Mouse (Mus musculus): Measurements from ENCODE around the gene Adipor1. TPM values are rescaled to one million over a fixed set of nuclear protein-coding genes. Genes with fewer than 3 reads are reported as not detected.

Adipor1 gene
- polyA plus RNA-seq, 1 experiment from 2014 or later: 78.7 TPM

DNA sequence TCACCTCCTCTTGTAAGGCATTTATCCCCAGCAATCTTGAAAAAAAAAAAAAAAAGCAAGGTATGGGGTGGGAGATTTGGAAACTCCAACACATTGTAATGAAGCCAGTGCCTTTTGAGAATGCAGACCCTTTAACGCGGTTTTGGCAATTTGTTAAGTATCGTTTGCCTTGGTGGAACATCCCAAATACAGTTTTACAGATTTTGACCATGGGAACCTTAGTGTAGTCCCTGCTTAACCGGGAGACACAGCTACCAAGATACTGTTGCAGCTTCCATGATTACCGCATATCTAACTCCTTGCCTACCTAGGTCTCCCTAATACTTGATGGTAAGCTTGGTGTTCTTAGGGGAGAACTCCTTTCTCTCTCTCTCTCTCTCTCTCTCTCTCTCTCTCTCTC is 40.9 kb downstream of the Adipor1 start:
- no peaks in the 10 kb centered on the region for H3K27me3 ChIP-seq (replicated peaks; ENCODE audit: control insufficient read depth, insufficient read depth, low read length)
- H3K9ac ChIP-seq (ENCODE audit: low read depth, low read length): peak overlapping the region; percentile 98
- H3K4me2 ChIP-seq (ENCODE audit: low read depth, low read length): peak overlapping the region; percentile 75
- no peaks in the 10 kb centered on the region for H3K36me3 ChIP-seq (ENCODE audit: control insufficient read depth, insufficient read depth, low read length)
- 13% methylated on average over 5 of the region's 5 CpGs for WGBS
- H3K4me3 ChIP-seq (ENCODE audit: low read length): peak overlapping the region; percentile 99
- peaks cover 5% of the 10 kb centered on the region; the same call in 1 of the 2 replicates for H3K4me1 ChIP-seq (ENCODE audit: control insufficient read depth, insufficient read depth, low read length)
- H3K27ac ChIP-seq (ENCODE audit: low read length): no peak overlapping the region
- no peak for ATAC-seq
- H3K9me3 ChIP-seq (ENCODE audit: control insufficient read depth, low read length): no peaks in the 10 kb centered on the region

GRCm38 (mm10) chr1:134458139-134458727 is 43.1 kb downstream of the Adipor1 start:
- Histone ChIP-seq H3K27me3 (replicated peaks; ENCODE audit: control insufficient read depth, insufficient read depth, low read length) (no peaks in the 10 kb centered on the region), H3K36me3 (ENCODE audit: control insufficient read depth, insufficient read depth, low read length) (no peaks in the 10 kb centered on the region), H3K27ac (ENCODE audit: low read length) (no peak overlapping the region), H3K4me3 (ENCODE audit: low read length) (no peak overlapping the region), H3K4me2 (ENCODE audit: low read depth, low read length) (no peak overlapping the region), H3K9ac (ENCODE audit: low read depth, low read length) (no peak overlapping the region), H3K9me3 (ENCODE audit: control insufficient read depth, low read length) (no peaks in the 10 kb centered on the region), H3K4me1 (ENCODE audit: control insufficient read depth, insufficient read depth, low read length) (peaks cover 5% of the 10 kb centered on the region; the same call in 1 of the 2 replicates)
- ATAC-seq: no peak
- 87% methylated on average over 7 of the region's 7 CpGs for WGBS

GRCm38 (mm10) chr1:134460294-134461284 is 45.4 kb downstream of the Adipor1 start:
- no peak for ATAC-seq
- WGBS: 100% methylated on average over 1 of the region's 1 CpGs
- H3K27ac ChIP-seq (ENCODE audit: low read length): no peak overlapping the region
- no peak overlapping the region for H3K9ac ChIP-seq (ENCODE audit: low read depth, low read length)
- no peaks in the 10 kb centered on the region for H3K27me3 ChIP-seq (replicated peaks; ENCODE audit: control insufficient read depth, insufficient read depth, low read length)
- H3K4me1 ChIP-seq (ENCODE audit: control insufficient read depth, insufficient read depth, low read length): peaks cover 5% of the 10 kb centered on the region; the same call in 1 of the 2 replicates
- H3K4me2 ChIP-seq (ENCODE audit: low read depth, low read length): no peak overlapping the region
- H3K9me3 ChIP-seq (ENCODE audit: control insufficient read depth, low read length): no peaks in the 10 kb centered on the region
- no peaks in the 10 kb centered on the region for H3K36me3 ChIP-seq (ENCODE audit: control insufficient read depth, insufficient read depth, low read length)
- no peak overlapping the region for H3K4me3 ChIP-seq (ENCODE audit: low read length)

Other genes starting within 250 kb of the Adipor1 start
- 0.43 and 0.57 TPM in 2 replicates for gene Chil1, start 233.2 kb upstream of the Adipor1 start, polyA plus RNA-seq (2015; fragmentation: Nextera tagmentation; extraction: Ambion mirVana)
- 0.17 and 0.24 TPM in 2 replicates for gene Mybph, start 221.9 kb upstream of the Adipor1 start, polyA plus RNA-seq (2015; fragmentation: Nextera tagmentation; extraction: Ambion mirVana)
- 6.8 and 8.2 TPM in 2 replicates for gene Adora1, start 179.9 kb upstream of the Adipor1 start, polyA plus RNA-seq (2015; fragmentation: Nextera tagmentation; extraction: Ambion mirVana)
- gene Myog, start 125.4 kb upstream of the Adipor1 start, polyA plus RNA-seq (2015; fragmentation: Nextera tagmentation; extraction: Ambion mirVana): 0.32 TPM in 2 replicates
- 4.6 and 4.7 TPM in 2 replicates for gene Ppfia4, start 82.5 kb upstream of the Adipor1 start, polyA plus RNA-seq (2015; fragmentation: Nextera tagmentation; extraction: Ambion mirVana)
- 84.9 and 88.6 TPM in 2 replicates for gene Tmem183a, start 53.4 kb upstream of the Adipor1 start, polyA plus RNA-seq (2015; fragmentation: Nextera tagmentation; extraction: Ambion mirVana)
- gene 4933406M09Rik, start 29.4 kb upstream of the Adipor1 start, polyA plus RNA-seq (2015; fragmentation: Nextera tagmentation; extraction: Ambion mirVana): 0.07 TPM in 1 of 2 replicates, not detected in the other
- 32.3 and 38.6 TPM in 2 replicates for gene Cyb5r1, start 9.8 kb upstream of the Adipor1 start, polyA plus RNA-seq (2015; fragmentation: Nextera tagmentation; extraction: Ambion mirVana)
- gene Klhl12, start 40.2 kb downstream of the Adipor1 start, polyA plus RNA-seq (2015; fragmentation: Nextera tagmentation; extraction: Ambion mirVana): 19.0 and 20.5 TPM in 2 replicates
- 37.6 and 41.2 TPM in 2 replicates for gene Rabif, start 79.3 kb downstream of the Adipor1 start, polyA plus RNA-seq (2015; fragmentation: Nextera tagmentation; extraction: Ambion mirVana)
- not detected in 2 replicates for gene Mgat4e, start 134.3 kb downstream of the Adipor1 start, polyA plus RNA-seq (2015; fragmentation: Nextera tagmentation; extraction: Ambion mirVana)
- gene Kdm5b, start 144.8 kb downstream of the Adipor1 start, polyA plus RNA-seq (2015; fragmentation: Nextera tagmentation; extraction: Ambion mirVana): 25.4 and 26.3 TPM in 2 replicates
- gene Syt2, start 231.3 kb downstream of the Adipor1 start, polyA plus RNA-seq (2015; fragmentation: Nextera tagmentation; extraction: Ambion mirVana): 1.1 and 1.4 TPM in 2 replicates